Mouse (Mus musculus): ENCODE data around the gene Cnih1.
"Not testable (repeated sequence)": the region's sequence is repeated elsewhere in the genome, so short reads cannot be mapped to it uniquely, and the experiment has no call there.

The Cnih1 gene

GRCm38 (mm10) chr14:46788505-46788901 lies 292 bp upstream of the Cnih1 start:
- DNase-seq (ENCODE audit: low read depth, low spot score) = no peak

GRCm38 (mm10) chr14:46787454-46787786 lies 791 bp downstream of the Cnih1 start:
- no peak for DNase-seq (ENCODE audit: low read depth, low spot score)

- DNase-seq (ENCODE audit: low read depth, low spot score) = no peak
Measured at GRCm38 (mm10) chr14:46785247-46785646, 3.0 kb downstream of the Cnih1 start.

- no peak for DNase-seq (ENCODE audit: low read depth, low spot score)
Measured at GRCm38 (mm10) chr14:46783327-46783926, 4.8 kb downstream of the Cnih1 start.

GRCm38 (mm10) chr14:46782187-46782828 lies 5.9 kb downstream of the Cnih1 start:
- DNase-seq (ENCODE audit: low read depth, low spot score) = no peak

GRCm38 (mm10) chr14:46781086-46781485 lies 7.1 kb downstream of the Cnih1 start:
- no peak for DNase-seq (ENCODE audit: low read depth, low spot score)

GRCm38 (mm10) chr14:46779217-46779616 lies 9.0 kb downstream of the Cnih1 start:
- no peak for DNase-seq (ENCODE audit: low read depth, low spot score)

- no peak for DNase-seq (ENCODE audit: low read depth, low spot score)
Measured at GRCm38 (mm10) chr14:46778756-46779155, 9.5 kb downstream of the Cnih1 start.

GRCm38 (mm10) chr14:46770036-46770435 lies 18.2 kb downstream of the Cnih1 start:
- DNase-seq (ENCODE audit: low read depth, low spot score) = no peak

- DNase-seq (ENCODE audit: low read depth, low spot score) = no peak
Measured at GRCm38 (mm10) chr14:46767116-46767515, 21.1 kb downstream of the Cnih1 start.

- no peak for DNase-seq (ENCODE audit: low read depth, low spot score)
Measured at GRCm38 (mm10) chr14:46761186-46761585, 27.0 kb downstream of the Cnih1 start.

- DNase-seq (ENCODE audit: low read depth, low spot score) = peak; percentile 67
Measured at GRCm38 (mm10) chr14:46760355-46761029, 27.7 kb downstream of the Cnih1 start, which contains the start of gene Cdkn3. Gene Cdkn3, plus strand, starts transcription at chr14:46760541.

- no peak for DNase-seq (ENCODE audit: low read depth, low spot score)
Measured at GRCm38 (mm10) chr14:46759970-46760354, 28.2 kb downstream of the Cnih1 start.

- DNase-seq (ENCODE audit: low read depth, low spot score) = no peak
Measured at GRCm38 (mm10) chr14:46757736-46758135, 30.5 kb downstream of the Cnih1 start.

- no peak for DNase-seq (ENCODE audit: low read depth, low spot score)
Measured at GRCm38 (mm10) chr14:46755851-46756250, 32.4 kb downstream of the Cnih1 start.

GRCm38 (mm10) chr14:46754371-46754770 lies 33.8 kb downstream of the Cnih1 start:
- not testable (repeated sequence) for DNase-seq (ENCODE audit: low read depth, low spot score)

- DNase-seq (ENCODE audit: low read depth, low spot score) = no peak
Measured at GRCm38 (mm10) chr14:46745413-46745812, 42.8 kb downstream of the Cnih1 start.

GRCm38 (mm10) chr14:46742674-46743073 lies 45.5 kb downstream of the Cnih1 start:
- no peak for DNase-seq (ENCODE audit: low read depth, low spot score)

GRCm38 (mm10) chr14:46737346-46737745 lies 50.9 kb downstream of the Cnih1 start:
- not testable (repeated sequence) for DNase-seq (ENCODE audit: low read depth, low spot score)

- no peak for DNase-seq (ENCODE audit: low read depth, low spot score)
Measured at GRCm38 (mm10) chr14:46736366-46736765, 51.8 kb downstream of the Cnih1 start.

- no peak for DNase-seq (ENCODE audit: low read depth, low spot score)
Measured at GRCm38 (mm10) chr14:46734761-46735455, 53.3 kb downstream of the Cnih1 start.

GRCm38 (mm10) chr14:46734262-46734661 lies 53.9 kb downstream of the Cnih1 start:
- no peak for DNase-seq (ENCODE audit: low read depth, low spot score)
